22 mouse cellular contexts compared by ENCODE assay signal in the genomic region with DNA sequence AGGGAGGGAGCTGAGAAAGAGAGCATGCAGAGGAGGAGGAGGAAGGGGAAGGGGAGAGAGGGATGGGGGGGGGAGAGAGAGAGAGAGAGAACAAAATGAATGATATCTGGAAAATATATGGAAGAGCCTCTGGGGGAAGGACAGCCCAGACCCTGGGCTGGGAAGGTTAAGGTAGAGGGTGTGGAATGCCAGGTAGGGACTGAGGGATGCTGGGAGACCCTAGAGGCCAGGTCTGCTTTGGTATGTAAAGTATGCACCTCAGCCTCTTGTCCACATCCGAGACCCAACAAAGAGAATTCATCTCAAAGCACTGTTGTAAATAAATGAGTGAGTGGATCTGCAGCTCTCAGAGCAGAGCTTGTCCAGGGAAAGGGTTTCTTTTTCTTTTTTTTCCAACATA.
"Had no signal": no experiment of that assay in that cellular context is flagged by ENCODE, and none has a peak within 500 bp of the region (broad histone marks: within the 10 kb centered on the region; RNA-seq: fewer than 3 reads in every experiment).

No protein-coding gene starts in this region.

- H3K36me3 ChIP-seq: heart, embryonic 13.5 days; heart, embryonic 15.5 days; hindbrain, embryonic 13.5 days; hindbrain, embryonic 15.5 days; kidney, embryonic 15.5 days; limb, embryonic 10.5 days; limb, embryonic 12.5 days had no signal

- H3K4me2 ChIP-seq: heart, embryonic 11.5 days; heart, embryonic 13.5 days; heart, embryonic 15.5 days; hindbrain, embryonic 13.5 days; hindbrain, embryonic 15.5 days; kidney, embryonic 15.5 days; limb, embryonic 12.5 days; liver, embryonic 11.5 days had no signal

- DNase-seq: gastrocnemius, adult 2 months; gastrocnemius, postnatal 10 days; gastrocnemius, postnatal 25 days; heart, adult 2 months; heart, postnatal 14 days; heart, postnatal 36 days; kidney, postnatal 14 days; layer of hippocampus, adult 9-11 months; layer of hippocampus, postnatal 36 days; liver had no signal

- ATAC-seq: hindbrain, postnatal 0 days; intestine, embryonic 16.5 days had no signal

- H3K9me3 ChIP-seq: heart, embryonic 13.5 days; heart, embryonic 15.5 days; hindbrain, embryonic 13.5 days; hindbrain, embryonic 15.5 days; kidney, embryonic 15.5 days; limb, embryonic 10.5 days; limb, embryonic 12.5 days had no signal

- H3K27ac ChIP-seq: gastrocnemius, adult 2 months; heart, adult 2 months; heart, embryonic 13.5 days; heart, embryonic 15.5 days; hindbrain, embryonic 13.5 days; hindbrain, embryonic 15.5 days; hindbrain, postnatal 0 days; kidney, embryonic 15.5 days; kidney, postnatal 0 days; limb, embryonic 10.5 days; limb, embryonic 12.5 days had no signal

- H3K4me3 ChIP-seq: gastrocnemius, adult 2 months; heart, adult 2 months; heart, embryonic 13.5 days; heart, embryonic 15.5 days; hindbrain, embryonic 13.5 days; hindbrain, embryonic 15.5 days; kidney, embryonic 15.5 days; limb, embryonic 10.5 days; limb, embryonic 12.5 days had no signal

- H3K9ac ChIP-seq: heart, embryonic 13.5 days; heart, embryonic 15.5 days; hindbrain, embryonic 13.5 days; hindbrain, embryonic 15.5 days; kidney, embryonic 15.5 days; limb, embryonic 12.5 days had no signal

- H3K27me3 ChIP-seq: heart, embryonic 13.5 days; heart, embryonic 15.5 days; hindbrain, embryonic 13.5 days; hindbrain, embryonic 15.5 days; kidney, embryonic 15.5 days; limb, embryonic 12.5 days had no signal
